Mouse (Mus musculus): ENCODE results near the gene Olfr287.

The Olfr287 gene

DNA sequence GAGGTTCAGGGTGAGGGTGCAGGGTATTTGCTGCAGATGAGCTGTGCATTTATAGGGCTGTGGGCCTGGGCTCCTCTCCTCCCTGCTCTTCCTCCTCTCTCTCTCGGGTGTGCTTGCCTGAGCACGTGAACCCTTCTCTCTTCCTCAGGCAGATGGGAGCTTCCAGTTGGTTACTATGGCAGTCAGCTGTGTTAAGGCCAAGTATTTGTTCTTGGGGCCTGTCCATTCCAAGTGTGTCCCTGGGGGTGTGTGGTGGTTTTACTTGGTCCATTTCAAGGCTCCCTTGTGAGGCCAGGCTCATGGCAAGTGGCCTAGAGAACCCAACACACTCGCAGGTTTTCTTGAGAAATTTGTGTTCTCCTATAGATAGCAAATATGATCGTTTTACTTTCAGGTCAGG is at the start of gene Olfr287, which contains the start of gene Gm44579:
Gene Olfr287 (minus strand): TSS at position 180 of the 400 bp plus-strand sequence.
Gene Gm44579 (minus strand): TSS at position 101 of the 400 bp plus-strand sequence.
- DNase-seq: no peak

GRCm38 (mm10) chr15:98257776-98258175 is 36.9 kb upstream of the Olfr287 start:
- DNase-seq: no peak

DNA sequence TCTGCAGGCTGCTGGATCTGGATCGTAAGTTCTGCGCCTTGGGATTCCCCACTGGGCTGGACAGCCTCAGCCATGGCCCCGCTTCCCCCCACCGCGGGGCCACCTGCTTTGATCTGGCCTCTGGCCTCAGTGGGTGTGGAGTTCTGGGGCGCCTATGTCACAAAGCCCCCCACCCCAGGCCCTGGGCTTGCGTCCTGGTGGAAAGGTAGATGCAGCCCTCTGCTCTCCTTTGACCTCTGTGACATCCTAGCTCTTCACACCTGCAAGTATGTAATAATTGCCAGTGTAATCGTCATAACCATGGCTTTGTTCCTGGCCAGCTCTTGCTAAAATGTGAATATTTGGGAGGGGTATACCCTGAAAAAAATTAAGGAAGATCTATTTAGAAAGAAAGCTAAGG is 36.3 kb upstream of the Olfr287 start, which contains the start of gene H1fnt:
Gene H1fnt (minus strand): TSS at position 101 of the 400 bp plus-strand sequence.
- no peak for DNase-seq

DNA sequence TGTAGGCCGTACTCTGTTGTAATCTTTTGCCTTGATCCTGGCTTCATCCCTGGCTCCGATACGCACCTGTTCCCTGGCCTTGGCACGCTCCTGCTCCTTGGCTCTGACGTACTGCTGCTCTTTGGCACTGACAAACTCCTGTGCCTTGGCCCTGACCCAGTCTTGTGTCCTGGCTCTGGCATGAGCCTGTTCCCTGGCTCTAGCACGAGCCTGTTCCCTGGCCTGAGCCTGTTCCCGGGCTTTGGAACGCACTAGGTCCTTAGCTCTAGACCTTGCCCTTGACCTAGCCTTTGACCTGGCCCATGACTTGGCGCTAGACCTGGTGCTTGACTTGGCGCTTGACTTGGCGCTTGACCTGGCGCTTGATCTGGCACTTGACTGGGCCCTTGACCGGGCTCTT is 35.4 kb upstream of the Olfr287 start:
- peak; percentile 85 to 90 for DNase-seq

- DNase-seq: no peak
Observed at GRCm38 (mm10) chr15:98235442-98235841, 14.6 kb upstream of the Olfr287 start.

- no peak for DNase-seq
Observed at GRCm38 (mm10) chr15:98234350-98234749, 13.5 kb upstream of the Olfr287 start, which contains the start of gene Olfr286. TSS of gene Olfr286 (minus strand) at chr15:98234450.

DNA sequence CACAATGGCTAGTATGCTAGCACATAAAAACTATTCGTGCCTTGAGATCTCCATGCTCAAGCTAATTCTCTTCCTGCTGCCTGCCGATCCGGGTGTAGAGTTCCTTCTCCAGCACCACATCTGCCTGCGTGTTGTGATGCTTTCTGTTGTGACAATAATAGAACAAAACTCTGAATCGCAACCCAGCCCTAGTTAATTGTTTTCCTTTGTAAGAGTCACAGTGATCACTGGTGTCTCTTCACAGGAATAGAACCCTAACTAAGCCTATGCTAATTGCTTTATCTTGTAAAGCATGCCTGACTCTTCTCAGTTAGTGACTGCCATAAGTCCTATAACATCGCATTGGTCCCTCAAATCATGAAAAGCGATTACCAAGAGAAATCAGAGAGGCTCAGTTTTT is 5.2 kb upstream of the Olfr287 start:
- no peak for DNase-seq

DNA sequence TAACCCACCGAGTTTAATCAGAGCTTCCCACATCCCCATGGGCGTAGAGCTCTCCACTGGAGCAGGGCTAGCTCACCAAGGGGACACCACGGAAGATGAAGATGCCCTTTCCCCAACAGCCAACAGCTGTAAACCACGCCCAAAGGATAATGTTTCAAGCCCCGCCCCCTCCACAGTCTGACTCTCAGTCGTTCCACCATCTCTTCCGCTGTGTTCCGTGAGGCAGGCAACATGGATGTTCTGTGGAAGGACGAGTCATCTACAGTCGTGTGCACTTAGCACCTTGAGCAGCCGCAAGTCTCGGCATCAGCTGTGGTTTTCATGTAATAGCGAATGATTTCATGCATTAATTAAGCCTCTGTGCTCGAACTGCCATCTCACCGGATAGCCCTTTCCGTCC is 4.8 kb upstream of the Olfr287 start:
- DNase-seq: no peak

DNA sequence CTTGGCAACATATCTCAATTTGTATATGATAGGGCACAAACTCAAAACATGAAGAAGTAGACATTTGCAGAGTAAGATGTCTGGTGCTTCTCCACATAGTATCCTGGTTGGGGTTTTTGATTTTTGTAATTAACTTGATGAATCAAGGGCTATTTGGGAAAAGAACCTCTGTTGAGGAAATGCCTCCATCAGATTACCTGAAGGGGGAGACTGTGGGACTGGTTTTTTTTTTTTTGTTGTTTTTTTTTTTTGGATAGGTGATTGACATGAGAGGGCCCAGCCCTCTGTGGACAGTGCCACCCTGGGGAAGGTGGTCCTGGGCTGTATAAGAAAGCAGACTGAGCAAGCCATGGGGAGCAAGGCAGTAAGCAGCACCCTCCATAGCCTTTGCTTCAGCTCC is 1.5 kb upstream of the Olfr287 start:
- no peak for DNase-seq

GRCm38 (mm10) chr15:98214130-98214529 is 6.7 kb downstream of the Olfr287 start:
- DNase-seq: no peak

DNA sequence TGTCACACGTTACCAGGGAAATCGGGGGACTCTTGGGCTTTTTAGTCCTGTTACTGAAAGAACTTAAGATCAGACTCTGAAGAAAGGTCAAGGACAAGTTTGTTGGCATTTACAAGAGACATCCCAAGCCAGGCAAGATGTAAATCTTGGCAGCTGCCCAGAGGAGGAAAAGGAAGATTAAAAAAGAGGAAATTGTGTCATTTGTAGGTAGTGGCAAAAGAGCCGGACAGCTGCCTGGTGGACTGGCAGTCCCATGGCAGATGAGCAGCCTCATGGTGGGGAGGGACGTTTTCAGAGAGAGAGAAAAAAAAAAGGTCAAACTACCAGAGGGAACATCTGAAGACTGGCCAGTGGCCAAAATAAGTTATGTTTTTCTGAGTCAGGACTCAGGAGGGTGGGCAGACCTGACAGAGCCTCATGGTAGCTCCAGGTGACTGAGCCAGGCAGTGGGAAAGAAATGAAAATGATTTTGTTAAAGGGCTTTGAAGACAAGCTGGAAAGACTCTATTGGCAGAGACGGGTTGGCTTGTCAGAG is 7.5 kb downstream of the Olfr287 start:
- peak; percentile 4 to 15 for DNase-seq

DNA sequence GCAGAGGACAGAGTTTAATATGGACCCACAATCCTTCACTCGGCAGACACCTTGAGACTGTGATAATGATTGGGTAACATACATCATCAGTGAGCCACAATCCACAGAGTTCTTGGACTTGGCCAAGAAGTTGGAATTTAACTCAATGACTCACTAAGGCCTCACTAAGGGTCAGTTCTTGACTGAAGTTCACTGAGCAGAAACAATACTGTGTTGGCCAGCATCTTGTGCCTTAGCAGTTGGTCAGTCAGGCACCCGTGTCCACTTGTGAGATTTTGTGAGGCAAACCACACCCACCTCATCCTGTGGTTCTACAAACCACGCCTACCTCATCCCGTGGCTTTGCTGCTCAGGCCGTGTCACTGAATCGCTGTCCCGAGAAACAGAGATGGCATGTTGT is 11.2 kb downstream of the Olfr287 start:
- DNase-seq: peak; percentile 57 to 77

DNA sequence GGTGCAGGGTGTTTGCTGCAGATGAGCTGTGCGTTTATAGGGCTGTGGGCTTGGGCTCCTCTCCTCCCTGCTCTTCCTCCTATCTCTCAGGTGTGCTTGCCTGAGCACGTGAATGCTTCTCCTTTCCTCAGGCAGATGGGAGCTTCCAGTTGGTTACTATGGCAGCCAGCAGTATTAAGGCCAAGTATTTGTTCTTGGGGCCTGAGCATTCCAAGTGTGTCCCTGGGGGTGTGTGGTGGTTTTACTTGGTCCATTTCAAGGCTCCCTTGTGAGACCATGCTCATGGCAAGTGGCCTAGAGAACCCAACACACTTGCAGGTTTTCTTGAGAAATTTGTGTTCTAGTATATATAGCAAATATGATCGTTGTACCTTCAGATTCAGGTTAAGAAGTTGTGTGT is 25.4 kb downstream of the Olfr287 start, which contains the start of gene Olfr288:
Gene Olfr288 (minus strand): TSS at position 101 of the 400 bp plus-strand sequence.
- DNase-seq: no peak

DNA sequence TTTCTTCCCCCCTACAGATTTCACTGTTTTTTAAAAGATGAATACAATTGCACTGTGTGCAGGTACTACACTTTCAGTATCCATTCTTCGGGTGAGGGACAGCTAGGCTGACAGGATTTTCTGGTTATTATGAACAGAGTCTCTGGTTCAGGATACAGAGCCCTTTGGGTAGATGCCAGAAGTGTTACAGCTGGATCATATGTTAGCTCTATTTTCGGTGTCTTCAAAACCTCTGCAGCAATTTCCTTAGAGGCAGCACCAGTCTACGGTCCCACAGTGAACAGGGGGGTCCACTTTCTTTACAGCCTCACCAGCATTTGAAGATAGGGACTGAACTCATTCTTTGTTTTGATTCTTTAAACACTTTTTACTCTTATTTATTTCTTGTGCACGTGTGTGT is 36.4 kb downstream of the Olfr287 start:
- no peak for DNase-seq

- DNase-seq: peak; percentile 32 to 40
Observed at GRCm38 (mm10) chr15:98181856-98182570, 38.8 kb downstream of the Olfr287 start.

DNA sequence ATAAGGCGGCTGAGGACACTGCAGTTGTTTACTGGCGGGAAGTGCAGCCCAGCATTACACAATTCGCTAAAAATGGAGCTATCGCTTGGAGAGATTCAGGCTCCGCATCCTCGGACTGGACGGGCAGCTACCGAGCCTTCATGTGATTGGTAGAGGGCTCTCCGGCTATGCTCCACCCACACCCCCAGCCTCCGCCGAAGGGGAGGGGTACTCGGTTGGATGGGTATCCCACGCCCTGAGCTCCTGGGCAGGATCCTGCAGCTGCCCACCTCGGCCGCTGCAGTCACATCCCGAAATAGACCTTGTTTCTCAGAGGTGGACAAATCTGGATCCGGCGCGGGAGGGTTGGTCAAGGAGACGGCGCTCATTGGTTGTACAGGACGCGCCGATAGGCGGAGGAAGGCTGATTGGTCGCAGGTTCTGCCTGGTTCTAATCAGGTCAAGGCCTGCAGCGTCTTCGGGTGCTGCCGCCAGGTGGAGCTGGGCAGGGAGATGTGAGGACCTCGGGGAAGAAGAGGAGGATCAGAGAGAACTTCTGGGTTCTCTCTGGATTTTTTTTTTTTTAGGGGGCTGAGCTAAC is 39.6 kb downstream of the Olfr287 start:
- DNase-seq: peak; percentile 92 to 94

GRCm38 (mm10) chr15:98180567-98181131 is 40.2 kb downstream of the Olfr287 start:
- no peak for DNase-seq

GRCm38 (mm10) chr15:98177320-98177719 is 43.5 kb downstream of the Olfr287 start:
- no peak for DNase-seq

- peak; percentile 15 to 37 for DNase-seq
Observed at GRCm38 (mm10) chr15:98173821-98174220, 47.0 kb downstream of the Olfr287 start.

DNA sequence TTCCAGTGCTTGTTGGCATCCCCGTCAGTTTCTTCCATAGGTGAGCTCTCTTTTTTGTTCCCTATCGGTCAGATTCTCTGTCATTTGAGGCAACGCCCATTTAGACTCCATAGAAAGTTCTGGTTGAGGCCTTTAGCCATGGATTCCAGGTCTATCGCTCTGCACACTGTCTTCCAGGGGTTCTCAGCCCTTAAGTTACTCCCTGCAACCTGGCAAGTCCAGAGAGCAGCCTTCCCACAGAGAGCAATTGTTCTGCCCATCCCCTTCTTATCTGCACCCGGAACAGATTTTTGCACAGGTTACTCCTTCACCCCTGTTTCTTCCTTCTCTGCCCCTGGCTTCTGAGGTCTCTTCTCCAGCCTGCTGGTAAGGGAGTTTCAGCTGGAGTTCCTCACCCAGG is 48.7 kb downstream of the Olfr287 start:
- no peak for DNase-seq

GRCm38 (mm10) chr15:98170917-98171316 is 49.9 kb downstream of the Olfr287 start:
- DNase-seq: no peak

DNA sequence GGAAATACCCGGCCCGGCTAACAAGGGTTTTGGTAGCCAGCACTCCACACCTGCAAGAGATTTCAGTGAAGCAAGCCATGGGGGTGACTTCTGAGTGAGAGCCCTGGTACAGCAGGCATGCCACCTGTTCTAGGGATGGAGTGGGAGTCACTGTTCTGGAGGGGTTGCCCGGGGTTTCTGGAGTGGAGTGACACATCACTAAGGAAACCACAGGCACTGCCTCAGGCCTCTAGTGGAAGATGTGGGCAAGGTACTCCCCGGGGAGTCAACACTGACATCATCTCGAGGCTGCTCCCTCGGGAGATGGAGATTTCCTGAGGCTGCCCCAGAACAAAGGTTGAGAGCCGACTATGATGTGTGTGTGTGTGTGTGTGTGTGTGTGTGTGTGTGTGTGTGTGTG is 50.5 kb downstream of the Olfr287 start:
- DNase-seq: no peak

GRCm38 (mm10) chr15:98168622-98169004 is 52.2 kb downstream of the Olfr287 start:
- DNase-seq: no peak
